Mouse (Mus musculus): ENCODE measurements around the gene 4933414I15Rik.

GRCm38 (mm10) chr11:50908136-50908535, 35.4 kb downstream of the 4933414I15Rik start:
- TF ChIP-seq POLR2A (IDR thresholded peaks at IDR 0.05; ENCODE audit: insufficient read length, low read depth) = no peak
- TF ChIP-seq E2F4 (IDR thresholded peaks at IDR 0.05; ENCODE audit: insufficient read depth) = no peak

Measured in myocyte (in vitro differentiated cells).